Mouse (Mus musculus): ENCODE data around the gene Akr1cl.
"Not testable (repeated sequence)": the region's sequence is repeated elsewhere in the genome, so short reads cannot be mapped to it uniquely, and the experiment has no call there.

Akr1cl gene

DNA sequence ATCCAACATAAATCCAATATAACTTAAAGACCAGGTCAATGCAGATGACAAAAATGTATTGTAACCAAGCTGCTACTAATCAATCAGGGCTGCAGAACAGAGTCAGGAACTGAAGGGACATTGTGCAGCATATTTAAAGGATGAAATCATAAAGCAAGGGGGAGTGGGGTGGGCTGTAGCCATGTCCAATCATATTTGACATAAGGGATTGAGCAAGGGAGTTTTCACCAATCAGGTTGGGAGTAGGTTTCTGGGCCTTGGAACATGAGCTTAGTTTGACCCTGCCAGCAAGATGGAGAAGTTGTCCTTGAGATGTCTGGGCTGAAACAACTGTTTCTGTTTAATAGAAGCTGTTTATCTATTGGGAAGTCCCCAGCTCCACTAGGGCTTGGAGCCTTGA, at the start of gene Akr1cl:
TSS of gene Akr1cl (minus strand) at position 119 of the 400 bp plus-strand sequence.
- in situ Hi-C loops (cut with MboI) = no loop called here

DNA sequence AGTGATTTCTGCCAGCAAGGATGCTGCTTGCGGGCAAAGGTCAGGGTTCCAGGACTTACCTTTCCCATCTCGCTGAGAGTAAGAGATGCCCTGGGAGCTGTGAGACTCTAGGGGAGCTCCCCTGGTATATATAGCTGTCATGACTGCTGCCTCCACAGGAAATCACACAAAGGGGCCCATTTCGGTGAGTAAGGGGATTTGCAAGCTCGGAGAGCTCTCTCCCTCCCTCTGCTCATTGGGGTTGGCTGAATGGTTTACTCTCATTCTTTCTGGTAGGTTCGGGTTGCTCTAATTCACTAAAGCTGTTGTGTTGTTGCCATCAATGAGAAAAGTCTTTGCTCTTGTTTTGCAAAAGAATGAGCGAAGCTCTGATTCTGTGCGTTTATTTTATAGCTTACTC, 49.6 kb upstream of the Akr1cl start, which contains the start of gene Crygb:
TSS of gene Crygb (minus strand) at position 101 of the 400 bp plus-strand sequence.
- in situ Hi-C loops (cut with MboI) = no loop called here

DNA sequence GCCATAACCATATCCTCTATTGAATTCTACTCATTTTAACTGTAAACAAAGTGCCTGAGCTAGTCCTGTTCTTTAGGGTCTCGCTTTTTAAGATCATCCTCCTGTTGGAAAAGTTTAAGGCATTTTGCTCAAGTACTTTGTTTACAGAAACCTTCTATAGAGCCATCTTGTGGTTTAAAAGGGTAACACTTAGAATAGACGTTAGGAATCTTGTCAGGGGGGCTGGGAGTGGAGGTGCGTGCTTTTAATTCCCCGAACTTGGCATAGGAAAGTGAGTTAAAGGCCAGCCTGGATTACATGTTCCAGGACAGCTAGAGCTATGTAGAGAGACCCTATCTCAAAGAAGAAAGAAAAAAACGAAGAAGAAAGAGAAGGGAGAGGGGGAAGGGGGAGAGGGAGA, 43.0 kb upstream of the Akr1cl start:
- in situ Hi-C loops (cut with MboI) = no loop called here

DNA sequence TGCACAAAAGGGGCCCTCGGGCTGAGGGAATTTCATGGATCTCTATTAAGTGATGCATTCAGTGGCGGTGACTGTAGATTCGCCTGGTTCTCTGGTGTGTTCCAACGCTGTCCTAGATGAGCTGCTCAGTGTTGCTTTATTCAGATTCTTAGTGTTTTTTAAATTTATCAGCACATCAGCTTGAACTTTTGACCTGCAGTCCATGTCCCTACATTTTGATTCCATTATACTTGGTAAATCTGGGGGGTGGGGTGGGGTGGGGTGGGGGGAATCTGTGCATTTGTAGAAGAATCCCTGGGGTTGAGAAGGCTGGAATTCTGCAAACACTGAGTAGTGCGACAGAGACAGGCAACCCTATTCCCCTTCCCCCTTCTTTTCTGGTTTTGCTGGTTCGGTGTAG, 41.0 kb upstream of the Akr1cl start, which contains the start of gene Crygc:
TSS of gene Crygc (minus strand) at position 101 of the 400 bp plus-strand sequence.
- in situ Hi-C loops (cut with MboI) = no loop called here

DNA sequence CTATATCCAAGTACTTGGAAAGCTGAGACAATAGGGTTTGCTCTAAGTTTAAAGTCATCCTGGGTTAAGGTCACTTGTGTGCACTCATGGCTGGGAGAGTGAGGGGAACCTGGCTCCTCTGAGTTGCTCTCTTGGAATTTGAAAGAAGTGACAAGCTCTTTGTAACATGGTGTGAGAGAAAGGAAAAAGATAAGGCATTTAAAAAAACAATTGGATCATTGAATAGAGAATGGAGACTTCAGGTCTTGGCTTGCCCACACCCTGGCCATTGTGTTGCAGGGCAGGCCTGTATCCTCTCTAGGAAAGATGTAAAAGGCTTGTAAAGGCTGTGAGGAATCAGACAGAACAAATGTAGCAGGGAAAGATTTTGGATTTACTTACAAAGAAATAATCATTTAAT, 35.3 kb upstream of the Akr1cl start:
- in situ Hi-C loops (cut with MboI) = no loop called here

DNA sequence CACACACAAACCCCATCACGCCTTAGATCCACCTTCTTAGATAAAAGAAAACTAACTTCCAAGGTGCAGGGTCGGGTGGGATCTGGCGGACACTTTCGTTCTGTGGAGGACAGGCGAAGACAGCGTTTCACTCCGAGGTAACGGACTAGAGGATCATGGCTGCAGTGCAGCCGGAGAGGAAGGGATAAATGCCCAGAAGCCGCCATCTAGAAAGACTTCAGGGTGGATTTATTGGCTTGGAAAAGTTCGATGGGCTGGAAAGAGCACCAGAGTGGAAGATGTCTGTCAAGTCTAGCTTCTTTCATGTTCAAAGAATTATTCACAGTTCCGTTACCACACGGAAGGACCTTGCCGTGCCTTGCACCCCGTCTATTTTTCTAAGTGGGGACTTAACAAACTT, 31.6 kb upstream of the Akr1cl start:
- in situ Hi-C loops (cut with MboI) = no loop called here

DNA sequence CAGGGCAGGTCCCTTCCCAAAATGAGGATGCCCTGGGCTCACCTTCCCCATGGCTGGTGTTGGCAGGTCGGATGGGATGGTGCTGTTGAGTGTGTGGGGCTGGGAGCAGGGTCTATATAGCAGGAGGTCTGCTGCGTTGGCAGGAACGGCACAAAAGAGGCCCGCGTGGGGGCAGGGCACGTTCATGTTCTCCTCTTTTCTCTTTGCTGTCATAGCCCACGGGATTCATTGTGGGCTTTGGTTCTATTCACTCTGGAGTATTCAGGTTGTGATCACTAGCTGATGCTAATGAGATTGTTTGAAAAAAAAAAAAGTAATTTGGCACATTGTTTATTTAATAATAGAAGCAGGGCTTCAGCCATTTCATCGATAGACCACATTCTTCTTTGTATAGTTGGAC, 30.8 kb upstream of the Akr1cl start, which contains the start of gene Crygd:
TSS of gene Crygd (minus strand) at position 101 of the 400 bp plus-strand sequence.
- in situ Hi-C loops (cut with MboI) = no loop called here

DNA sequence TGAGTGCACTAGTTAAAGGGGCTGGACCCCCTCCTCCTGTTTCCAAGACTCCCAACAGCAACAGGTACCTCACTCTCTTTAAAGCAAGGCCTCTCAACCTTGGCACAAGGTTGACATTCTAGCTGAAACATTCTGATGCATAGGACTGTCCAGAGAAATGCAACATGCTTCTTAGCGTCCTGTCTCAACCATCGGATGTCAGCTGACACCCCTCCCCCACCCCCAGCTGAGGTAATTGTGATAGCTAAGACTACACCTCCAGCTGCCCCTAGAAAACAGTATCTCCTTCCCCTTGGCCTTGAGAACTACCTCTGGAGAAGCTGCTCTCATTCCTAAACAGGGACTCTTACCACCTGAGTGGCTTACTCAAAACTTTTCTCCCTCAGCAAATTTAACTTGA, 19.6 kb upstream of the Akr1cl start:
- in situ Hi-C loops (cut with MboI) = no loop called here

DNA sequence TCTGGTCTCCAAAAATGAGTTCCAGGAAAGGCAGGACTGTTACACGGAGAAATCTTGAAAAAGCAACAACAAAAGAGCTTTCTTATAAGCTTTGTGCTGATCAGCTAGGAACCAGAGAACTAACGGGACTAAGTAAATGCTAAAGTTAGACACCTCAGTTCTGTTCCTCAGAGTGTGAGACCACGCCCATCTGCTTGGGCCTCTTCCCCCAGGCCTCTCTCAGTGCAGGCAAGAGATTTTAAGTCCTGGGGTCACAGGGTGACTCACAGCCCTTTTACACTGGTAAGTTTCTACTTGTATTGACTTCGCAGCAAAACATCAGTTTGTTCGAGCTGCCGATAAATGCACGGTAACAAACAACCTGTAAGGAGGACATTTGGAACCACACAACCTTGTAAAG, 19.1 kb upstream of the Akr1cl start:
- in situ Hi-C loops (cut with MboI) = no loop called here

DNA sequence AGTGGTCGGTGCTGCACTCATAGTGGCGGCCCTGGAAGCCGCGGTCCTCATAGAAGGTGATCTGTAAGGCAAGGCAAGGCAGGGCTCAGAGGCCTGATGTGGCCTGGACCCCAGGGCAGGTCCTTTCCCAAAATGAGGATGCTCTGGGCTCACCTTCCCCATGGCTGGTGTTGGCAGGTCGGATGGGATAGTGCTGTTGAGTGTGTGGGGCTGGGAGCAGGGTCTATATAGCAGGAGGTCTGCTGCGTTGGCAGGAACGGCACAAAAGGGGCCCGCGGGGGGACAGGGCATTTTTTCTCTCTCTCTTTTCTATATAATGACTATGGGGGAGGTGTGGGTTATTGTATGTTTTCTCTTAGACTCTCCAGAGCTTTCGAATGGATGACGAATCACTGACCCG, 18.4 kb upstream of the Akr1cl start, which contains the start of gene Cryge:
TSS of gene Cryge (minus strand) at position 198 of the 400 bp plus-strand sequence.
- in situ Hi-C loops (cut with MboI) = not testable (repeated sequence)

DNA sequence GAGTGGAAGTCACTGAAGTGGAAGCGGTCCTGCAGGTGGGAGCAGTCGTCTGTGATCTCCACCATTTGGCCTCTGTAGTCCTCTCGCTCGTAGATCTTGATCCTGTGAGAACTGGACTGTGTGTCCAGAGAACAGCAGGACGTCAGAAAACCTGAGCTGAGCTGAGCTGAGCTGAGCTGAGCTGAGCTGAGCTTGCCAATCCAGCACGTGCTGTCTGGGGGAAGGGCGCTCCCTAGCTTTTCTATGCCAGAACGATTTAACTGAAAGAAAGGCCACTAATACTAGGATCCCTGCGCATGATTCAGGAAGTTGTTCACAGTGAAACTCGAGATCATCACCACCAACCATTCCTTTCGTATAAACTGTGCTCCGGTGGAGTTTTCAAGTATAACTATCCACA, 16.2 kb upstream of the Akr1cl start:
- in situ Hi-C loops (cut with MboI) = no loop called here

DNA sequence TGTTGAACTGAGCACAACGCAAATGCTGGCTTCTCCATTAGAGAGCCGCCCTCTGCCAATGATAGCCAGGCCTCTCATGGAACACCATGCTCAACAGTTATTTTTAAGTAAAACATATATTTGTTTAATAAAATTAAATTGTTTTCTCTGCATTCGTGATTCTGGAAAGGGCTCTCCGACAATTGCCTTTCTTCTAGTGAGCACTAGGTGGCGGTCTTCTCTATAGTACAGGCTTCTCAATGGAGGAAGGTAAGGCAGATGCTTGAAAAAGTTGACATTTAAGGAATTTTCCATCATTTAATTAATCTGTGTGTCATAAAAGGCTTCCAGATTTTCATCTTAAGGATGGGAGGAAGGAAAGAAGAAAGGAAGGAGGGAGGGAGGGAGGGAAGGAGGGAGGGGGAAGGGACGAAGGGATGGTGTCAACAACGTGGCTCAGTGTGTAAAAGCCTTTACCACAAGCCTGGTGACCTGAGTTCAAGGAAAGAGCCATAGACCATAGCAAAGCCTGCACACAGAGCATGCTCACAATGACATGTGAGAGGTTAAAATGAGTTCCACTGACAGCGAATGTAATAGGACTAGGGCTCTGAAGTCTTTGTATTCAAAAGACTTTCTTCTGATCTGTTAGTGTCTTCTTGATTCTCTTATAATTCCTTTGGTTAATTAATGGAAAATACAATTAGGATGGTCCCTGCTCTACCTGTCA, 14.0 kb upstream of the Akr1cl start:
- in situ Hi-C loops (cut with MboI) = no loop called here

DNA sequence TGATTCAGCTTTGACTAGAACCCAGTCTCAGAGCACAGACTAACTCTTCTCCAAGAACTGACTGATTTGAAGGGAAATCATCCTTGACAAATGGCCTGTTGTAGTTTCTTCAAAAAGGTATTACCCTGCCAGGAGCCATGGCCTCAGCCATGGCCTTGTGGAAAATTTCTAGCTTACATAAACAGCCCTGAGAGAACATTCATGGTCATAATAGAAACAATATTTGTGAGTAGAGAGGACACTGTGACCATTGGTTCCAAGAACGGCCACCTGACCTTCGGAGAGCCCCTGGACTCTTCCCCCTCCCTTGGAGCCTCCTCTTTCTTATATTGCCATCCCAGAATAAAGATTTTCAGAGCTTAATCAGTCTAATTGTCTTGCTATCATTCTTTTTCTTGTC, 10.9 kb upstream of the Akr1cl start:
- in situ Hi-C loops (cut with MboI) = no loop called here

DNA sequence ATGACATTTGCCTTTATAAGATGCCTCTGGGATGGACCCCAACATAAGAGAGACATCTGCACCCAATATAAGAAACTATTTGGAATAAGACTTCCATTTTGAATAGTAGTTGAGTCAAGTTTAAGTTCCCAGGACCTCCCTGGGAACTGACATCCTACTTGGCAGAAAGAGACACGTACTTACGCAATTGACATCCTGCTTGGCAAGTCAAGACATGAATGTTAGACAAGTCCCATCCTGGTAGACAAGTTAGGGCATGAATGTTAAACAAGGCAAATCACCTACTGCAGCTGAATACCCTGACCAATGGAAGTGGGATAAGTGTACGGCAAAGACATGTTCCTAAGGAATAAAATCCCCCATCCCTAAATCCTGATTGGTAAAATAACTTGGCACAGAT, 9.3 kb upstream of the Akr1cl start:
- in situ Hi-C loops (cut with MboI) = no loop called here

DNA sequence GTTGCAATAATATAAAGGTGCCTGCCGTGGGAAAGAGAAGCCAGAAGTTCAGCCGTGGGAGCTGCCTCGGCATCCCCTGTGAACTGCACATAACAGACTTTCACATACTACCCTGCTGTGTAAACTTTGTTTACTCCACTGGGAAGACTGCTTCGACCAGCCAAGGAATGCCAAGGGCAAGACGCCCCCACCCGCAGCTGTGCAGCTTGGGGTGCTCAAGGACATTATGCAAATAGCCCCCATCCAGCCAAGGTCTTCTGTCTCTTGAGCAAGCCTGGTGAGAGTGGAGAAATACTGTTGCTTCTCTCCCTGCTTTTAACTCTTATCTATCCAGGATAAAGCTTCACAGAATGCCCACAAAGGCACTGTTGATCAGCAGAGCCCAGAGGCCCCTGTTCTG, 8.2 kb upstream of the Akr1cl start:
- in situ Hi-C loops (cut with MboI) = no loop called here

DNA sequence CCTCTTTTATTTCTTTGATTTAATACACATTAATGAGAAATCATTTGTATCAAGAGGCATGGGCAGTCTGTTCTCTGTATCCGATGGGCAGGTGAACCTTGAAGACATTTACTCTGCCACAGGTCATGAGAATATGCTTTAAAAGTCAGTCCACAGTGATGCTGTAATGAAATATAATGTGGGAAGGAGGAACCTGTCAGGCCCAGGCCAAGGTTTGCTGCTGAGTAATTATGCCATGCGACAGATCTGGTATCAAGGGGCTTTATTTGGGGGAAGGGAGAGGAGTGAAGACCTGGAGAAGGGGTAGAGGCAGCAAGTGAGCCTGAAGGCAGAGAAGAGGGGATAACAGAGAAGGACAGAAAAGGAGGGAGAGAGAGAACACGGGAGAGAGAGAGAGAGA, 7.1 kb upstream of the Akr1cl start:
- in situ Hi-C loops (cut with MboI) = no loop called here

DNA sequence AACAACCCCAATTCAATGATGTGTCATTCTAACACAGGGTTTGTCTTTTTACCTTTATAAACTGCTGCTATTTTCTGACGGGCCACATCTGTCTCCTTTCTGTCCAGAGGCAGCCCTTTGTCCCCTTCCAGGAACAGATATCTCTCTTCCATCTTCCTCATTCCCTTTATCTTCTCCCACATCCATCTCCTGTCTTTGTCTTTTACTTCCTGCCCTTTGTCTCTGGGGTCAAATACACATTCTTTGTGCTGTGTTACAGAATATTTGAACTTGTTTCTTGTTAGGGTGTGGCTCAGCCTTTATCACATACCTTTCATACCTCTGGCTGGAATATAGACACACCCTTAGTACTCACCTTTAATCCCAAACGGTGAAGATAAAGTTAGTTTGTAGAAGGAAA, 5.0 kb upstream of the Akr1cl start:
- in situ Hi-C loops (cut with MboI) = no loop called here

DNA sequence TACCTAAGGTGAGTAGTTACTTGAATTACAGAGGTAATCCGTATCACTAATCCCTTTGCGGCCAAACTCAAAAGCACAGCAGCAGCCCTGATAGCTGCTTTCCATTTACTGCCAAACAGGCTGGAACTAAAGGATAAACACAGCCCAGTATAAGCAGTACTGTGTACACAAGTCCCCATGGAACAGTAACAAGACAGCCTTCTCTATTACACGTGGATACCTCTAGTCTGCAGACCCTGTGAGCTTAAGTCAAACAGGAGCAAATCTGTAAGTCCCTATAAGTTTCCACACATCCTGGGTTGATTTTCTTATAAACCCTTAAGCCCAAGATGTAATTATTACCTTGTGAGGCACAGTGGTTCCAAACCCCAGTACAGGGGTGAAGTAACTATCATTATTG, 3.0 kb upstream of the Akr1cl start:
- in situ Hi-C loops (cut with MboI) = no loop called here

DNA sequence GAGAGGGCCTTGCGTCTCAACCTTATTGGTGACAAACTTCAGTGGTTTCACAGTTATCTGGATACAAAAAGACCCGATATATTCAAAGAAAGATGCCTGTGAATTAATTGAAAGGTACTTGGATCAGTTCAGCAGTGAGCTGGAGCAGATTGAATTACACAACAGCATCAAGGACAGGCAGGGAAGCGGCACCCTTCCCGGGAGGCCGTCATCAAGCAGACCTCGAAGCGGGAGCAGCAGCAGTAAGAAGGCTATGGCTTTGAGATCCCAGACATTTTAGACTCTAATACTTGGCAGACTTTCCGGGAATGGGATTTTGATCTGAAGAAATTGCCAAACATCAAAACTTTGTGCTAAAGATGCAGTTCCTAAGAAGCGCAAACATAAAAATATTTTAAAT, 4.4 kb downstream of the Akr1cl start:
- in situ Hi-C loops (cut with MboI) = no loop called here

DNA sequence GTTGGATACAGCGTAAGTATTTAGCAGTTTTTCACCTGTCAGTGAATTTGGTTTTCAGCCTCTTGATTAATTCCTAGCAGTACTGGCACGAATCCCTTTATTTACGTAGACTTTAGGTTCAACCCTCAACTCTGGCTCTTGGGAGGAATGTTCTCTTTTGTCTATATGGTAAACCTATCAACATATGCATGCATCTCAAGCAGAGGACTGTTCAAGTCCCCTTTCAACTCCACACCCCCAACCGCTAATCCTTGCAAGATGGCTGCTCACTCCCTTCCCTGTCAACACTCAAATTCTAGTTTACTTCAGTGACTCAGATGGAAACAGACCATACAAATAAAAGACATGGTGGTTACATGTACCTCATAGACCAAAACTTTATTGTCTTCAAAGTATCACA, 19.8 kb downstream of the Akr1cl start:
- in situ Hi-C loops (cut with MboI) = no loop called here

DNA sequence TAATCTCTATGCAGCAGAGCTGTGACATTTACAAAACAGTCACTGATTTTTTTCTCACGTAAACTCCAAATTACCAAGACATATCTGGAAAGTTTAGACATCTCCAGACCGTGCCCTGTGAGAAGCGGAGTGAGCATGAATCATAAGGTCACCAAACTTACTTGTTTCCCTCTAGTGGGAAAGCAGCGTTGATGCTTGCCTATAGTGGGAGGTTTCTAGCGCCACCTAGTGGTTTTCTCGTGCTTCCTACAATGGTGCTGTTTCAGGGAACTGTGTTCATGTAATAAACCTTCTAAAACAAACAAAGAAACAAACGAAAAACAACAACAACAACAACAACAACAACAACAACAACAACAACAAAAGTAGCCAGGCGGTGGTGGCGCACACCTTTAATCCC, 22.4 kb downstream of the Akr1cl start:
- in situ Hi-C loops (cut with MboI) = no loop called here

DNA sequence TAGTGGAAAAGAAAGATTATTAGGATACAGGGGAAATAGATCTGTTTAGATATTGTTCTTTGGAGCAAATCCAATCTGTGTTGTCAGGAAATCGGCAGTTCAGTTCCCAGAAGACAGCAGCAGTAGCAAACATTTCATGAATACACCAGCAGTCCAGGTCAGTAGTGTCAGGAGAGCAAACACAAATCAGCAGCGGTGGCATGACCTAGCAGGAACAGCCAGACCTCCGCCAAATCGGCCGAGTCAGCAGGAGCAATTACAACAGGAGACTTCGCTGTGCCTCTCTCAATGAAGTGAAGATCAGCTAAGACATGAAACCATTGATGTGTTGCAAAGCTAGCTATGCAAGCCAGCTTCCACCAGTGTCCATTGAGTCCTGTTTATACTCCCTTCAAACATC, 27.0 kb downstream of the Akr1cl start:
- in situ Hi-C loops (cut with MboI) = no loop called here

DNA sequence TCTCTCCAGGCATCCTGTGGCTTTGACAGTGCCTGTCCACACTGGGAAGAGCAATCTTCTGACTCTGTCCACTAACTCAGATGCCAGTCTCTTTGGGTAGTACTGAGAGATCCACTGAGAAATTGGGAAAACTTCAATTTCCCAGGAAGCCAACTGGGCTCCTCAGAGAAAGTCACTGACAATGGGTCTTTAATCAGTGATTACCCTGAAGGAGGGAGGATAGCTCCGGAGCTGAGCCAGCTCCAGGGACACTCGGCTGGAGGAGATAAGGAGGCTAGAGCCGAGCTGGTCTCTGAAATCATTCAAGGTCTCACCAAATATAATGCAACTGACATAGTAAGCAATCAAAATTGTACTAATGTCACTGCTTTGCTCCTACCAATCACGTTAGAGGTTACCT, 28.0 kb downstream of the Akr1cl start:
- in situ Hi-C loops (cut with MboI) = no loop called here

DNA sequence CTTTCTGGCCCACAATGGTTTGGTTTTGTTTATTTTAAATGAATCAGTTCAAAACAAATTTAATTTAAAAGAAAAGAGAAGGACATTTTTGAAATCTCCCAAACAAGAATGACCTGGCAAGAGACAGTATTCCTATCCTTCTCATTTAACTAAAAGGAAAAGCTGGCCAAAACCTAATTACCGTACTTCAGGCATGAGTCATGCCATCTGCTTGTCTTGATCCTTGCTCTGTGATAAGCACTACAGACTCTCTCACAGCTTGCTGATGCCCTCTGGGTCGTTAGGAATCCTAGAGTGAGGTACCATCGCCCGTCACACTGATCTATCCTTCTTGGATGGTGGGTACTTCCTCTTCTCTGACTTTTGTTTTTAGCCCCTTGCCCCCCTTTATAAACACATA, 39.4 kb downstream of the Akr1cl start:
- in situ Hi-C loops (cut with MboI) = loop anchor here (25.0 kb wide), 1 partner anchor 1331 kb away; no protein-coding TSS in a partner anchor
